Mouse (Mus musculus): ENCODE results near the gene 6430628N08Rik. TPM values are rescaled to one million over a fixed set of nuclear protein-coding genes. Genes with fewer than 3 reads are reported as not detected.

Gene 6430628N08Rik
- total and polyA plus RNA-seq, 2 experiments from 2014 or later, result 0.33 to 1.2 TPM

- Histone ChIP-seq H3K4me2 (ENCODE audit: low read depth, low read length, poor library complexity, severe bottlenecking) (peak overlapping the region; percentile 70), H3K27ac (ENCODE audit: low read depth, low read length) (no peak overlapping the region), H3K27me3 (ENCODE audit: insufficient read depth, low read length) (peaks cover 20% of the 10 kb centered on the region), H3K9ac (replicated peaks; ENCODE audit: low read length, poor library complexity, severe bottlenecking) (no peak overlapping the region), H3K36me3 (ENCODE audit: insufficient read depth, low read length) (no peaks in the 10 kb centered on the region), H3K4me1 (ENCODE audit: insufficient read depth, low read length) (peaks cover 6% of the 10 kb centered on the region; the same call in 1 of the 2 replicates), H3K9me3 (ENCODE audit: low read length) (no peaks in the 10 kb centered on the region), H3K4me3 (ENCODE audit: low read depth, low read length) (peak overlapping the region; percentile 32)
- no peak for TF ChIP-seq CTCF (IDR thresholded peaks at IDR 0.05)
- WGBS, result 10% methylated on average over 6 of the region's 6 CpGs
- ATAC-seq (ENCODE audit: low FRiP score), result no peak
- DNase-seq (ENCODE audit: low spot score), result no peak
Observed at GRCm38 (mm10) chr4:115890066-115890465, 399 bp upstream of the 6430628N08Rik start.

GRCm38 (mm10) chr4:115894281-115894680 lies 3.8 kb downstream of the 6430628N08Rik start:
- H3K4me1 ChIP-seq (ENCODE audit: insufficient read depth, low read length), result no peaks in the 10 kb centered on the region
- H3K36me3 ChIP-seq (ENCODE audit: insufficient read depth, low read length), result no peaks in the 10 kb centered on the region
- peaks cover 29% of the 10 kb centered on the region for H3K27me3 ChIP-seq (ENCODE audit: insufficient read depth, low read length)
- DNase-seq (ENCODE audit: low spot score) (no peak), ATAC-seq (ENCODE audit: low FRiP score) (no peak)
- WGBS, result 24% methylated on average over 3 of the region's 3 CpGs
- H3K4me3 ChIP-seq (ENCODE audit: low read depth, low read length), result no peak overlapping the region
- no peak overlapping the region for H3K9ac ChIP-seq (replicated peaks; ENCODE audit: low read length, poor library complexity, severe bottlenecking)
- no peak overlapping the region for H3K4me2 ChIP-seq (ENCODE audit: low read depth, low read length, poor library complexity, severe bottlenecking)
- no peaks in the 10 kb centered on the region for H3K9me3 ChIP-seq (ENCODE audit: low read length)
- no peak overlapping the region for H3K27ac ChIP-seq (ENCODE audit: low read depth, low read length)
- no peak for TF ChIP-seq CTCF (IDR thresholded peaks at IDR 0.05)

GRCm38 (mm10) chr4:115897901-115898631 lies 7.6 kb downstream of the 6430628N08Rik start:
- ATAC-seq (ENCODE audit: low FRiP score) (peak; percentile 55), DNase-seq (ENCODE audit: low spot score) (peak; percentile 17)
- WGBS, result 1% methylated on average over 56 of the region's 56 CpGs
- 0 out of 2 replicates have a peak overlapping the region, but pooled peaks have one; percentile 24 for H3K9ac ChIP-seq (replicated peaks; ENCODE audit: low read length, poor library complexity, severe bottlenecking)
- H3K36me3 ChIP-seq (ENCODE audit: insufficient read depth, low read length), result no peaks in the 10 kb centered on the region
- H3K4me3 ChIP-seq (ENCODE audit: low read depth, low read length), result peak overlapping the region; percentile 40
- peak; percentile 60 for TF ChIP-seq CTCF (IDR thresholded peaks at IDR 0.05)
- no peak overlapping the region for H3K27ac ChIP-seq (ENCODE audit: low read depth, low read length)
- H3K4me1 ChIP-seq (ENCODE audit: insufficient read depth, low read length), result no peaks in the 10 kb centered on the region
- H3K4me2 ChIP-seq (ENCODE audit: low read depth, low read length, poor library complexity, severe bottlenecking), result peak overlapping the region; percentile 87
- H3K9me3 ChIP-seq (ENCODE audit: low read length), result no peaks in the 10 kb centered on the region
- H3K27me3 ChIP-seq (ENCODE audit: insufficient read depth, low read length), result peaks cover 14% of the 10 kb centered on the region; the same call in 1 of the 2 replicates

GRCm38 (mm10) chr4:115902816-115903215 lies 12.4 kb downstream of the 6430628N08Rik start:
- 22% methylated on average over 5 of the region's 5 CpGs for WGBS
- no peak overlapping the region for H3K4me2 ChIP-seq (ENCODE audit: low read depth, low read length, poor library complexity, severe bottlenecking)
- no peaks in the 10 kb centered on the region for H3K9me3 ChIP-seq (ENCODE audit: low read length)
- TF ChIP-seq CTCF (IDR thresholded peaks at IDR 0.05), result peak; percentile 89
- H3K9ac ChIP-seq (replicated peaks; ENCODE audit: low read length, poor library complexity, severe bottlenecking), result no peak overlapping the region
- peak; percentile 88 for DNase-seq (ENCODE audit: low spot score)
- H3K36me3 ChIP-seq (ENCODE audit: insufficient read depth, low read length), result no peaks in the 10 kb centered on the region
- peaks cover 26% of the 10 kb centered on the region for H3K27me3 ChIP-seq (ENCODE audit: insufficient read depth, low read length)
- no peak overlapping the region for H3K27ac ChIP-seq (ENCODE audit: low read depth, low read length)
- no peak overlapping the region for H3K4me3 ChIP-seq (ENCODE audit: low read depth, low read length)
- no peaks in the 10 kb centered on the region for H3K4me1 ChIP-seq (ENCODE audit: insufficient read depth, low read length)
- no peak for ATAC-seq (ENCODE audit: low FRiP score)

- Histone ChIP-seq H3K36me3 (ENCODE audit: insufficient read depth, low read length) (no peaks in the 10 kb centered on the region), H3K27ac (ENCODE audit: low read depth, low read length) (no peak overlapping the region), H3K9me3 (ENCODE audit: low read length) (no peaks in the 10 kb centered on the region), H3K4me1 (ENCODE audit: insufficient read depth, low read length) (no peaks in the 10 kb centered on the region), H3K27me3 (ENCODE audit: insufficient read depth, low read length) (peaks cover 30% of the 10 kb centered on the region), H3K4me2 (ENCODE audit: low read depth, low read length, poor library complexity, severe bottlenecking) (no peak overlapping the region), H3K4me3 (ENCODE audit: low read depth, low read length) (no peak overlapping the region), H3K9ac (replicated peaks; ENCODE audit: low read length, poor library complexity, severe bottlenecking) (no peak overlapping the region)
- TF ChIP-seq CTCF (IDR thresholded peaks at IDR 0.05), result no peak
- no peak for ATAC-seq (ENCODE audit: low FRiP score)
- no peak for DNase-seq (ENCODE audit: low spot score)
- WGBS, result 13% methylated on average over 12 of the region's 12 CpGs
Observed at GRCm38 (mm10) chr4:115904375-115904774, 13.9 kb downstream of the 6430628N08Rik start.

- H3K4me3 ChIP-seq (ENCODE audit: low read depth, low read length), result no peak overlapping the region
- H3K9ac ChIP-seq (replicated peaks; ENCODE audit: low read length, poor library complexity, severe bottlenecking), result no peak overlapping the region
- H3K36me3 ChIP-seq (ENCODE audit: insufficient read depth, low read length), result no peaks in the 10 kb centered on the region
- TF ChIP-seq CTCF (IDR thresholded peaks at IDR 0.05), result no peak
- DNase-seq (ENCODE audit: low spot score) (peak; percentile 57), ATAC-seq (ENCODE audit: low FRiP score) (no peak)
- WGBS, result 7% methylated on average over 7 of the region's 7 CpGs
- no peaks in the 10 kb centered on the region for H3K9me3 ChIP-seq (ENCODE audit: low read length)
- H3K4me2 ChIP-seq (ENCODE audit: low read depth, low read length, poor library complexity, severe bottlenecking), result no peak overlapping the region
- H3K4me1 ChIP-seq (ENCODE audit: insufficient read depth, low read length), result no peaks in the 10 kb centered on the region
- peaks cover 27% of the 10 kb centered on the region for H3K27me3 ChIP-seq (ENCODE audit: insufficient read depth, low read length)
- no peak overlapping the region for H3K27ac ChIP-seq (ENCODE audit: low read depth, low read length)
Observed at GRCm38 (mm10) chr4:115905701-115906100, 15.2 kb downstream of the 6430628N08Rik start.
